9 mouse cellular contexts compared by ENCODE assay signal in genomic region chr4:137954926-137955396, GRCm38 (mm10). TPM values are rescaled to one million over a fixed set of nuclear protein-coding genes. Genes with fewer than 3 reads are reported as not detected.
DNase-seq lines count a peak whose midpoint lies in the region; ATAC-seq and TF ChIP-seq lines count a peak whose summit lies in the region.
"Had no signal": no experiment of that assay in that cellular context is flagged by ENCODE, and none has a peak within 500 bp of the region (broad histone marks: within the 10 kb centered on the region; RNA-seq: fewer than 3 reads in every experiment).

No protein-coding gene starts in this region.

- no peak overlapping the region for H3K4me3 ChIP-seq in testis, adult 2 months (ENCODE audit: control insufficient read depth, low read depth, low read length)
- no peak overlapping the region for H3K4me3 ChIP-seq in myocyte
- H3K4me3 ChIP-seq in hindbrain, embryonic 16.5 days (ENCODE audit: low read length): no peak overlapping the region
- H3K4me3 ChIP-seq: embryonic facial prominence, embryonic 13.5 days had no signal

- TF ChIP-seq CTCF in testis, adult 2 months (IDR thresholded peaks at IDR 0.05; ENCODE audit: control insufficient read depth, insufficient read depth, insufficient replicate concordance, low read depth, low read length): 0 out of 2 replicates have a peak, but pooled peaks have one; percentile 14

- no peaks in the 10 kb centered on the region for H3K79me2 ChIP-seq in myocyte (ENCODE audit: control insufficient read depth, insufficient read depth)

- H3K36me3 ChIP-seq in testis, adult 2 months (ENCODE audit: control insufficient read depth, insufficient read depth, low read length): no peaks in the 10 kb centered on the region
- peaks cover 13% of the 10 kb centered on the region for H3K36me3 ChIP-seq in myocyte (ENCODE audit: control insufficient read depth, insufficient read depth)
- peaks cover 34% of the 10 kb centered on the region for H3K36me3 ChIP-seq in hindbrain, embryonic 16.5 days (ENCODE audit: control insufficient read depth, insufficient read depth, low read length)

- H3K27ac ChIP-seq in testis, adult 2 months (ENCODE audit: control insufficient read depth, insufficient read depth, low read depth, low read length): no peak overlapping the region
- no peak overlapping the region for H3K27ac ChIP-seq in hindbrain, embryonic 16.5 days (ENCODE audit: low read depth, low read length)
- H3K27ac ChIP-seq: embryonic facial prominence, embryonic 13.5 days had no signal

- TF ChIP-seq POLR2A in testis, adult 2 months (IDR thresholded peaks at IDR 0.05; ENCODE audit: control insufficient read depth, low read depth, low read length): no peak
- no peak for TF ChIP-seq POLR2A in myocyte (IDR thresholded peaks at IDR 0.05; ENCODE audit: insufficient read length, low read depth)

- H3K4me2 ChIP-seq in myocyte (ENCODE audit: low read depth): peak overlapping the region; percentile 39
- H3K4me2 ChIP-seq in hindbrain, embryonic 16.5 days (ENCODE audit: low read length): no peak overlapping the region
- H3K4me2 ChIP-seq: embryonic facial prominence, embryonic 13.5 days had no signal

- no peak overlapping the region for H3K9ac ChIP-seq in hindbrain, embryonic 16.5 days (ENCODE audit: low read depth, low read length)
- H3K9ac ChIP-seq: embryonic facial prominence, embryonic 13.5 days had no signal

- H3K27me3 ChIP-seq in testis, adult 2 months (ENCODE audit: control insufficient read depth, insufficient read depth, low read length): no peaks in the 10 kb centered on the region
- H3K27me3 ChIP-seq in myocyte (ENCODE audit: control insufficient read depth, insufficient read depth, insufficient read length): no peaks in the 10 kb centered on the region
- H3K27me3 ChIP-seq in hindbrain, embryonic 16.5 days (replicated peaks; ENCODE audit: control insufficient read depth, insufficient read depth, low read length): no peaks in the 10 kb centered on the region
- H3K27me3 ChIP-seq: embryonic facial prominence, embryonic 13.5 days had no signal

- H3ac ChIP-seq in myocyte (ENCODE audit: control insufficient read depth, insufficient read length): no peak overlapping the region

- DNase-seq in testis, postnatal 14 days (ENCODE audit: low spot score): no peak
- DNase-seq in fibroblast of lung, adult 2 months (ENCODE audit: low read depth): peak; percentile 82
- peak; percentile 75 for DNase-seq in kidney, postnatal 10 days
- DNase-seq in embryo, embryonic 10.5 days (ENCODE audit: low spot score): no peak

- 0 out of 2 replicates have a peak, but pooled peaks cover 3% of the 10 kb centered on the region for H3K9me3 ChIP-seq in hindbrain, embryonic 16.5 days (ENCODE audit: control insufficient read depth, low read length)

- WGBS in hindbrain, embryonic 16.5 days: 89% methylated on average over 8 of the region's 8 CpGs

- peaks cover 3% of the 10 kb centered on the region; the same call in 1 of the 2 replicates for H3K4me1 ChIP-seq in testis, adult 2 months (ENCODE audit: control insufficient read depth, insufficient read depth, low read length)
- no peaks in the 10 kb centered on the region for H3K4me1 ChIP-seq in hindbrain, embryonic 16.5 days (ENCODE audit: control insufficient read depth, insufficient read depth, low read depth, low read length)

- no peak for ATAC-seq in hindbrain, embryonic 16.5 days
- ATAC-seq in monocyte, adult 5-6 weeks (replicated peaks; ENCODE audit: insufficient number of reproducible peaks, low FRiP score, low TSS enrichment, poor library complexity, severe bottlenecking): no peak

TF ChIP-seq in myocyte, 11 proteins besides CTCF, POLR2A, EP300 and RAD21:
- TF ChIP-seq TCF12 (IDR thresholded peaks at IDR 0.05; ENCODE audit: insufficient read depth, poor library complexity, severe bottlenecking) (peak; percentile 2), CEBPB (IDR thresholded peaks at IDR 0.05; ENCODE audit: insufficient read depth, poor library complexity, severe bottlenecking) (peak; percentile 67), E2F4 (IDR thresholded peaks at IDR 0.05; ENCODE audit: insufficient read depth) (no peak), REST (IDR thresholded peaks at IDR 0.05; ENCODE audit: insufficient read depth, insufficient read length) (no peak), MYOD1 (IDR thresholded peaks at IDR 0.05; ENCODE audit: control insufficient read depth in 1 of 3, insufficient read length in 2 of 3, low read depth in 2 of 3) (peak in 1 of 3 experiments; percentile 31), USF1 (IDR thresholded peaks at IDR 0.05; ENCODE audit: low read depth) (no peak), TCF3 (IDR thresholded peaks at IDR 0.05; ENCODE audit: insufficient read length, low read depth) (peak; percentile 10), POLR2AphosphoS2 (IDR thresholded peaks at IDR 0.05; ENCODE audit: insufficient read length, low read depth) (no peak), MAX (IDR thresholded peaks at IDR 0.05; ENCODE audit: low read depth) (no peak), SRF (IDR thresholded peaks at IDR 0.05; ENCODE audit: control insufficient read depth, insufficient read length, low read depth) (no peak), MYOG (IDR thresholded peaks at IDR 0.05; ENCODE audit: control insufficient read depth in 1 of 3, insufficient read depth in 1 of 3, insufficient read length in 2 of 3, low read depth in 2 of 3) (peak in 1 of 3 experiments; percentile 56)

RNA-seq across cellular contexts. Expression of gene Eif4g3, which starts 37.9 kb away (rescaled TPM):
- polyA plus RNA-seq in testis, adult 2 months (2012; rRNA removed): 251 and 280 TPM in 2 replicates
- 32.9 TPM for polyA plus RNA-seq in myocyte (2012; fragmentation: generic; extraction: Trizol)
- polyA plus RNA-seq in hindbrain, embryonic 16.5 days (2015; fragmentation: Nextera tagmentation; extraction: Ambion mirVana): 43.2 and 46.0 TPM in 2 replicates
- total RNA-seq in monocyte, adult 5-6 weeks (2017): 94.4 to 146 TPM (median 114 TPM) in 3 replicates

Comparison
In these comparisons a context has a peak if more than half of its experiments do, and no peak if none do; other contexts are left out.
1. DNase-seq: peak in fibroblast of lung, adult 2 months (single experiment) and kidney, postnatal 10 days (single experiment); none in testis, postnatal 14 days (single experiment) and embryo, embryonic 10.5 days (single experiment).